Mouse (Mus musculus): Measurements from ENCODE around the gene Scrn3.

GRCm38 (mm10) chr2:73313117-73313501, 708 bp downstream of the Scrn3 start:
- TF ChIP-seq CTCF (IDR thresholded peaks at IDR 0.05; ENCODE audit: low read depth) (no peak), EP300 (IDR thresholded peaks at IDR 0.05; ENCODE audit: low read depth) (peak; percentile 26; the same call in 1 of the 2 replicates)

Measured in liver, postnatal 0 days (tissue).